Mouse (Mus musculus) large intestine, adult 2 months (tissue): Measurements from ENCODE around the gene Dusp3. TPM values are rescaled to one million over a fixed set of nuclear protein-coding genes. Genes with fewer than 3 reads are reported as not detected.

ENCODE experiments used
- DNase-seq: peaks from one replicate; pipeline ENCODE4 v3.0.0-alpha.2; 2012; ENCODE audit warnings: low read depth, low spot score
- WGBS: fragments of 180-500 bp; shearing (Covaris S2); methylation state at CpG from one replicate; pipeline ENCODE4 v1.1.7; 2018; 5-methylcytosine and 5-hydroxymethylcytosine counted together
- polyA plus RNA-seq: library from polyadenylated mRNA; depleted of rRNA; stranded (reverse); fragments of >200 nt; gene quantifications from 2 replicates; pipeline ENCODE4 v1.2.3, GENCODE M21; 2012; rRNA removed

Gene Dusp3
- polyA plus RNA-seq, 1 experiment = 19.2 TPM

DNA sequence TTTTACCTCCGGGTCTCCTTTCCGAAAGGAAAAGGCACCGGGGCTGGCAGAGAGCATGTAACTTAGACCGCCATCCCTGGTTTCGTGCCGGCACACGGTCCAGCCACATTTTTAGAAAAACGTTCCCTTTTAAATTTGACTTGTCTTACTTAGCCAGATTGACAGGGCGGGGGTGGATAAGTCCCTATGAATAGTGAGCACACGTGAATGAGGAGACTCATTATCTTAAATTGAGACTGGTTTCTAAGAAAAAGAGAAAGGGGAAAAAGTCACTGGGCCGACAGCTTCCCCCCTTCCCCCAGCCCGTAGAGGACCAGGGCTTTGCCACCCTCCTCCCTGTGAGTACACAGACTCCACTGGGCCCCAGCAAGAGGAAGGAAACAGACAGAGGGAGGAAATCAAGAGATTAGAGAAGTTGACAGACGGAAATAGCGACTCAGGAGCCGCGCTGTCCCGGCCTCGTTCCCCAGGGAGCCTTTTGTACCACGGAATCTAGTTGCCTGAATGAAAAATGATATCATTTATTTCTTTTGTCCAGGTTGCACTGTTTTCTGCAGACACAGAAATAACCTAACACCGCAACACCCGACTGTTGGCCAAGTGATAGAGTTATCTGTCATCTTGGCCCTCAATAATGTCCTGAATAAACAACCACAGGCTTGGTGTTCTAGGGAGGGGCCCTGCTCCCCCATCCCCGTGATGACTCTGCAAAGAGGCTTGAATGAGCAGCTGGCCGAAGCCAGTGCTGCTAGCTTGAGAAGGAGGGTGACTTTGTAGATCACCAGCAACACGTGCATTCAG, 34.1 kb downstream of the Dusp3 start:
- no peak for DNase-seq
- 34% methylated on average over 24 of the region's 24 CpGs for WGBS

- no peak for DNase-seq
- 75% methylated on average over 5 of the region's 5 CpGs for WGBS
Observed at GRCm38 (mm10) chr11:101950021-101950420, 36.8 kb downstream of the Dusp3 start.

- WGBS = 45% methylated on average over 5 of the region's 5 CpGs
- DNase-seq = no peak
Observed at GRCm38 (mm10) chr11:101946525-101946924, 40.3 kb downstream of the Dusp3 start.

GRCm38 (mm10) chr11:101943055-101943454, 43.8 kb downstream of the Dusp3 start:
- DNase-seq = no peak
- WGBS = 61% methylated on average over 3 of the region's 3 CpGs

- DNase-seq = no peak
- WGBS = 2% methylated on average over 32 of the region's 32 CpGs
Observed at GRCm38 (mm10) chr11:101937108-101937507, 49.7 kb downstream of the Dusp3 start.

DNA sequence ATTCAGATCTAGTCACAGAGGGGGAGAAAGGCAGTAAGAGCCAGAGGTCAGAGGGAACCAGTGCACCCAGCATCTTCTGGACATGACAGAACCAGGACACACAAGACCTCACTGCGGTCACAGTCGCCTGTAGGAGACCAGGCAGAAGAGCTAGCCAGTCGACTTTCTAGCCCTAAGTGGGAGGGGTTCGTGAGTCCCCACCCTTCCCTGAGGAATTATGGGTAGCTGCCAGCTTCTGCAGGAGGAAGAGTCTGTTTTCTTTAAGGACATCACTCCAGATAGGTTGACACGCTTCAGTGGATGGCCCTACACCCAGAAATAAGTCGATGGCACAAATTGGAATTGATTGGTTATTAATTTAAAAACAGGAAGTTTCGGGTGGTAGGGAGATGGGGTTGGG, 50.4 kb downstream of the Dusp3 start:
- 37% methylated on average over 7 of the region's 7 CpGs for WGBS
- peak; percentile 14 for DNase-seq

DNA sequence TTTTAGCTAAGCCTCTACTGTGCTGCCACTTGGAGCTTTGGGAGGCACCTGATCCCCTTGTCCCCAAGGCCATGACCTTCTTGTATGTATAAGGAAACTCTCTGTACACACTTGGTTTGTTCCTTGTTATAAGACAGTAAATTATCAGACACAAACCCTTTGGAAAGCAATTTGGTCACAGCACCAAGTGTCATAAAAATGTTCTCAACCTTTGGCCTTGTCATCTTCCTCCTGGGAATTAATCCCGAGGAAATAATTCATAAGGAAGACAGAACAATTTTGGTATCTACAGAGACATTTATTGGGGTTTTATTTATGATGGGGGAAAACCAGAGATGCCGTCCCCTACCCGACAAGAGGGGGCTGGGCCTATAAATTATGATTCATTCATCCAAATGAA, 51.1 kb downstream of the Dusp3 start:
- WGBS = 44% methylated on average over 3 of the region's 3 CpGs
- no peak for DNase-seq

GRCm38 (mm10) chr11:101931978-101932377, 54.8 kb downstream of the Dusp3 start:
- WGBS = 71% methylated on average over 4 of the region's 4 CpGs
- no peak for DNase-seq

GRCm38 (mm10) chr11:101928030-101928762, 58.6 kb downstream of the Dusp3 start:
- 52% methylated on average over 25 of the region's 25 CpGs for WGBS
- DNase-seq = peak; percentile 33

GRCm38 (mm10) chr11:101926951-101927589, 59.7 kb downstream of the Dusp3 start:
- DNase-seq = no peak
- 85% methylated on average over 10 of the region's 10 CpGs for WGBS

DNA sequence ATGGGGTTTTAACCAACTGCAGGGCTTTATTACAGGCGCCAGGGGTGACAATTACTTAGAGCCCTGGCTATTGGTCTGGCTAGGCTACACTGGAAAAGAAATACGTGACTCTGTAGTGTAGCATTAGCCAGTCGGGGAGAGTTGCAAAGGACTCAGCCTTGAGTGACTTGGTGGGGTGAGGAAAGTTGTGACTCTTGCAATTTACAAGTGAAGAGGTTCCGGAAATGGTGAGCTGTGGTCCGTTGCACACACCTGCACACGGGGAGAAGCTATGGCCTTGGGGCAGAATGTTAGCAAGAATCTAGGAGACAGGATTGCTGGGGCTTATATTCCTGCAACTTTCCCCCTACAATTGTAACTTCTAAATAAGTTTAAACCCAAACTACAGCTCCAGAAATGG, 61.2 kb downstream of the Dusp3 start:
- no peak for DNase-seq
- WGBS = 73% methylated on average over 6 of the region's 6 CpGs

DNA sequence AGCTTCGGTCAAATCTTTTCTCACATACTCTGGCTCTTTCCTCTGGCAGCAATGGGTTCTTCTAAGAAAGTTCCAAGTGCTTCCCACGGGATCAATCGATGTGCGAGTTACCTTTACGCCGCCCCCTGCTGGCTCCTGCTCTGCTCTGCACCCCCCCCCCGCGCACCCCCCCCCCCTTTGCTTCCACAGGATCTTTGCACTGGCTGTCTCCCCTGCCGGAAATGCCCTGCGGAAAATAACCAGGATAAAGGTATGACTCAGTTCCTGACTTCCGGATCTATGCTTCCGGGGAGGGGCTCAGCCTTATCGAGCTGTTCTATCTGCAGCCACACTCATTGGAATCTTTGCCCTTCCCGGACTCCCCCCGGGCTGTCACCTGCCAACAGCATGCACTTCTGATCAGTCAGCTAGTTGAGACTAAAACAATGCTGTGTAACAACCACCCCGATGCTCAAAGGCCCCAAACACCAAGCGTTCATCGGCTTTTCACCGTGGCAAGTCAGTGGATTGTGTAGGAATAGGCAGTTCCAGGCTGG, 62.3 kb downstream of the Dusp3 start:
- DNase-seq = no peak
- WGBS = 66% methylated on average over 19 of the region's 19 CpGs

DNA sequence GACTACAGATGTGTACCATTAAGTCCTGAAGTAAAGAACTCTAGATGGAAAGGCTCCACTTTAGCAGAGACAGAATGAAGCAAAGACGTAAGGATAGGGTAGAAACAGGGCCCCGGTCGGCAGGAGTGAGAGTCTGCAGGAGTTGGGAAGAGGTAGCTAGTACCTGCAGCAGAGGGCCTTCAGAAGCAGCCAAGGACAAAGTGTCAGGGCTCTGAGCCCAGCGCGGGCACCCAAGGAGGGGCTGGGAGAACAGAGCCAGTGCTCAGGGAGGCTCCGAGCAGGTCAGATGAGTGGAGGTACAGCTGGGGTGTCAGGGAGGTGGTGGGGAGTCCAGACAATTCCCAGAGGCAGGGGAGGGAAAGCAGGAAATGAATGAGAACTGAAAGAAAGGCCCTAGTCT, 62.8 kb downstream of the Dusp3 start:
- 93% methylated on average over 6 of the region's 6 CpGs for WGBS

DNA sequence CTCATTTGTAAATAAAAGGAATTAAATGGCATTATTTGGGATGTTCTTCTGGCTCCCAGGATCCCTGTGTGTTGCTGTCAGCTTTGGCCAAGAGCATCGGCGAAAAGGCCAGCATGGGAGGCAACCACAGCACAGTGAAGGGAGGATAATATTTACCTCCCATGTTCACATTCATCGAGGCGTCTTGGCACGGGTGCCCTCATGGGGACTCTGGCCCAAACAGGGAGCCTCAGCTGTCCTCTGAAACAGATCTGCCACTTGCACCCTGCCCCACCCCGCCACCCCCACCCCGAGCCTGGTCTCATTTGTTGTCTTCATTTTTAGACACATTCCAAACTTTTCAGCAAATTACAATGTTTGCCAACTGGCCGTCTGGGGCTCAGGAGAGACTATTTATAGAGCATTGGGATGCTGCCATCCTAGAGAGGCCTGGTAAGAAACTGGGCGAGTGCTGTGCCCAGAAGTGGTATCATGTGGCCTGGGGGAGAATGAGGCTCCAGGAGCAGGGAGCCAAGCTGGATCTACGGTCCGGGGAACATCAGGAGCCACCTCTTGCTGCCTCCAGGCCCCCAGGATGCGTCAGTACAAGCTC, 65.4 kb downstream of the Dusp3 start:
- DNase-seq = no peak
- WGBS = 58% methylated on average over 12 of the region's 12 CpGs

More for the DNA sequence above, 62.8 kb downstream of the Dusp3 start:
- DNase-seq = no peak

Other genes with a start within 250 kb of the Dusp3 start
- gene Etv4, start 201.6 kb downstream of the Dusp3 start, polyA plus RNA-seq = 1.3 and 1.8 TPM in 2 replicates
- 1.6 and 1.8 TPM in 2 replicates for gene Meox1, start 92.6 kb downstream of the Dusp3 start, polyA plus RNA-seq
- not detected in 2 replicates for gene Sost, start 20.0 kb downstream of the Dusp3 start, polyA plus RNA-seq
- not detected in 2 replicates for gene Cfap97d1, start 2.7 kb downstream of the Dusp3 start, polyA plus RNA-seq
- gene Mpp3, start 41.4 kb upstream of the Dusp3 start, polyA plus RNA-seq = 2.4 and 2.9 TPM in 2 replicates
- 4.0 and 6.0 TPM in 2 replicates for gene Cd300lg, start 54.5 kb upstream of the Dusp3 start, polyA plus RNA-seq
- 1.8 and 2.1 TPM in 2 replicates for gene Mpp2, start 101.5 kb upstream of the Dusp3 start, polyA plus RNA-seq
- gene Ppy, start 114.3 kb upstream of the Dusp3 start, polyA plus RNA-seq = 2.7 TPM in 1 of 2 replicates, not detected in the other
- 224 and 536 TPM in 2 replicates for gene Pyy, start 120.8 kb upstream of the Dusp3 start, polyA plus RNA-seq
- gene Nags, start 158.5 kb upstream of the Dusp3 start, polyA plus RNA-seq = 48.7 and 73.1 TPM in 2 replicates
- 15.9 and 16.7 TPM in 2 replicates for gene Tmem101, start 169.4 kb upstream of the Dusp3 start, polyA plus RNA-seq
- gene Lsm12, start 198.3 kb upstream of the Dusp3 start, polyA plus RNA-seq = 33.9 and 45.9 TPM in 2 replicates
- 72.0 and 72.6 TPM in 2 replicates for gene G6pc3, start 202.6 kb upstream of the Dusp3 start, polyA plus RNA-seq
- gene Hdac5, start 243.2 kb upstream of the Dusp3 start, polyA plus RNA-seq = 30.3 TPM in 2 replicates